Mouse (Mus musculus) inflammation-experienced regulatory T-cells, adult 6 months (primary cell): Measurements from ENCODE around the gene Fhod1. TPM values are rescaled to one million over a fixed set of nuclear protein-coding genes. Genes with fewer than 3 reads are reported as not detected.

Source experiments
- ATAC-seq: one replicate; pipeline ENCODE4 v1.8.0; 2017
- polyA plus RNA-seq, 3 experiments: library from polyadenylated mRNA; unstranded; fragments of 100-300 nt; shearing (Covaris generic); gene quantifications; one replicate each; pipeline ENCODE4 v1.2.1; 2017

Gene Fhod1
- polyA plus RNA-seq, 3 experiments from 2014 or later: 3.1 to 3.5 (median 3.2) TPM

GRCm38 (mm10) chr8:105348450-105349095 is 820 bp upstream of the Fhod1 start, which contains the start of gene Slc9a5:
Gene Slc9a5, plus strand, starts transcription at chr8:105348843.
- no peak for ATAC-seq

- ATAC-seq: no peak
Observed at GRCm38 (mm10) chr8:105346611-105347427, 934 bp downstream of the Fhod1 start.

DNA sequence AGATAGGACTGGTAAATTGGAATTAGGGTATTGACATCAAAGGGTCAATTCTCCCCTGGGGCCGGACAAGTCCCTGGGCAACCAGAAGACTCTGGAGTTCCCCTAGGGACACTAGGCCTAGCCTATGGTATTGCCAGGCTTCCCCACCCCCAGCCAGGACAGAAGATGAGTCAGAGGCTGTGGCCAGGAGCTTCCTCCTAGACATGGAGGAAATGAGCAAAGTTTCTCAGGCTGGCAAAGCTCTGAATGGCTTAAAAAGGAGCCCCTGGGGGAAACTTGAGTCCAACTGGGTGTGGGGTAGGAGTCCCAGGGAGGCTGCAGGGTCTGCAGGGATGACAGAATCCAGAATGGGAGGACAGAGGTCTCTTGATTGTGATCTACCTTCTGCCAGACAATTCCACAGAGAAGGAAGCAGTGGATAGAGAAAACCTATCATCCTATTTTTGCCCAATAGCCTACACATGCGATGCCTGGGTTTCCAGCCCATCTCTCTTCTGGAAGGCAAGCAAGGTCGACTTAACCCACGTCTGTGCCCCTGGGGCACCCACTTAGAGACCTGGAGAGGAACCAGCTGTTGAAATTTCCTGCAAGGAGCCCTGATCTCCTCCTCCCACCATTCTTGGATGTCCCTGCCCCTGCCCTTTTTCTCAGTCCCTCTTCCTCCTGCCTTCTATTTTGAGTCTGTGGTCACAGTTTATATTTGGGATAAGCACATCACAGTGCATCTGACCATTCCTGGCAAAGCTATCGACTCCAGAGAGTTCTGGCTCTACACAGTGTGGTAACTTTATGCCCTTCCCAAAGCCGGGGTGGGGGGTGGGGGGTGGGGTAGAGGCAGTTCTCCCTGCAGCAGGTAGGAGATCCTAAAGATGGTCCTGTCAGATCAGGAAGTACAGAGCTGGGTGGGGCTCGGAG is 2.4 kb downstream of the Fhod1 start:
- ATAC-seq: no peak

DNA sequence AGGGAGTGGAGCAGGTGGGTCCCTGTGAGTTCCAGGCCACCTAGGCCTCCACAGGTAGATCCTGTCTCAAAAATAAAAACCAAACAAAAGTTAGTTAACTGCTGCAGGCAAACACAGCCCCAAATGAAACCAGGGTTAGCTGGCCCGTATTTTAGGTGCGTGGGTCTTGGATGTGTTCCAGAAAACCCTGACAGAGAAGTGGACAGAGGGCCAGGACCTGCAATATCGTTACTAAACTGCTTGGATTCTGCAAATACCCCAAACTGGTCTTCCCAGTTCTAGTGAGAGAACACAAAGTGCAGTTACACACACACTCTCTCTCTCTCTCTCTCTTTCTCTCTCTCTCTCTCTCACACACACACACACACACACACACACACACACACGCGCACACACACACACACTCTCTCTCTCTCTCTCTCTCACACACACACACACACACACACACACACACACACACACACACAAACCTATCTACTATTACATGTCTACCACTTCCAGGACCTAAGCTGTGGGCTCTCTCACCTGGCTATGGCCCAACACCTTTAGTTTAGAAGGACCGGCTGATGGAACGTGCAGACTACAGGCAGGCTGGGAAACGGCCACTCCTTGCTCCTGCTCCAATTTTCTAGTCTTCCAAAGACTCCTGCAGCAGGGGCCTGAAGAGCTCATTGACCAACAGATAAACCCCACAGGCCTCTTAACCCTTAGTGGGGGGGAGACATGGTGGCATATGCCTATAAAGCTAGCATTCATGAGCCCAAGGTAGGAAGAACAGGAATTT is 3.8 kb downstream of the Fhod1 start:
- no peak for ATAC-seq

- ATAC-seq: no peak
Observed at GRCm38 (mm10) chr8:105342768-105343167, 5.0 kb downstream of the Fhod1 start.

- ATAC-seq: no peak
Observed at GRCm38 (mm10) chr8:105341399-105341798, 6.4 kb downstream of the Fhod1 start.

DNA sequence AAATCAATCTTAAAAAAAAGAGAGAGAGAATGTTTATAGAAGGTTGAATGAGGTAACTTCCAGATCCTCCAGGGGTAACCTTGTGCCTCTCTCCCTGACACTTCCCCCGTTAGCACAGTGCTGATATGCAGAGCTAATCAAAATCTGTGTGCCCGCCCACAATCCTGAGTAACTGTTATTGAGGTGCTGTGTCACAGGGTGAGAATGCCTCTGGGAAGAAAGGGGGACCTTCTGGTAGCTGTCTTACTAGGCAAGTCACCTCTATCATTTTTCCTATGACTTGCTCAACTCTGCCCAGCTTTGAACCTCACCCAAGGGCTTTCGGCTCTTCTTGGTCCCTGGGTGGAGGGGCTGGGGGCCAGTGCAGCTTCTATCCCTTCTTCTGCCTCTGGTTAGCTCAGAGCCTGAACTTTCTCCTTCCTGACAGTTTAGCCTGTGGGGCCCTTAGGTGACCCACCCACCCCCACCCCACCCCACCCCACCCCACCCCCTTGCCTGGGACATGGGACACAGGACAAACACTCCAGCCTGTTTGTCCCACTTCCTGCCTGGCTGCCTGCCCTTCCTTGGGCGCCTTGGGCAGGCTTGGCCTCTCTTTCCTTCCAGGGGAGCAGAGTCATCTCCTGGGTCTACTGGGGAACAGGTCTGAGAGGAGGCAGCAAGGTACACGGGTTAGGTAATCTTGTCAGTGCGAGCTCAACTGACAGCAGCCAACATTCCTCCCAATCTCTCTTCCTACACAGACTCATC is 7.7 kb downstream of the Fhod1 start:
- no peak for ATAC-seq

- no peak for ATAC-seq
Observed at GRCm38 (mm10) chr8:105338992-105339391, 8.8 kb downstream of the Fhod1 start.

DNA sequence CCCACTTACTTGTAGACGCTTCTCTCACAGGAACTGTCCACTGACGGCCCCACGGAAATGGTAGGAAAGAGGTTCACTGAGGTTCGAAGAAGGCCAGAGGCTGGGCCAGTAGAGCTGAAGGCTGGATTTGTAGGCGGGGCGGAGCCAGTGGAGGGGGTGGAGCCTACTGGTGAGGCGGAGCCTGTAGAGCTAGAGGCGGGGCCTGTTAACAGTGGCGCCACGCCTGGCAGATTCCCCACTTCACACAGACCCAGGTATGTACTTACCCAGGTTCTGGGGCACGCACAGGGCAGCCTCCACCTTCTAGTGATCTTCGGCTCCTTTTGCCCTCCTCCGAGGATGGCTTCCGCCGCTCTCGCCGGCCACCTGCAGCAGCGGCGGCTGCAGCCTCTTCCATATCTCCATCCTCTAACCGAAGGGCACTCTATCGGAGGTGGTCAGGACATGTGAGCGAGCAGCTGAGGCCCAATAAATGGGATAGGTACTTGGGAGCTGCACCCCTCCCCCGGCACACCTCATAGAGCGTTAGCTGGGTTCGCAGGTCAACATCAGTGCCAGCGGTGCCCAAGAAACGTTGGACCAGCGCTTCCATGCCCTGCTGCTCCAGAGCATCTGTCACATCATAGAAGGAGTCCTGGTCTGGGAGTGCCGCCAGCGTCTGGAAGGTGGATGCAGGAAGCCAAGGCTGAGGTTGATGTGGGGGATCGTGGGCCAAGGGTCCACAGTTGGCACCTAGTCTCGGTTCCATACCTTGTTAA is 11.2 kb downstream of the Fhod1 start:
- ATAC-seq: no peak

DNA sequence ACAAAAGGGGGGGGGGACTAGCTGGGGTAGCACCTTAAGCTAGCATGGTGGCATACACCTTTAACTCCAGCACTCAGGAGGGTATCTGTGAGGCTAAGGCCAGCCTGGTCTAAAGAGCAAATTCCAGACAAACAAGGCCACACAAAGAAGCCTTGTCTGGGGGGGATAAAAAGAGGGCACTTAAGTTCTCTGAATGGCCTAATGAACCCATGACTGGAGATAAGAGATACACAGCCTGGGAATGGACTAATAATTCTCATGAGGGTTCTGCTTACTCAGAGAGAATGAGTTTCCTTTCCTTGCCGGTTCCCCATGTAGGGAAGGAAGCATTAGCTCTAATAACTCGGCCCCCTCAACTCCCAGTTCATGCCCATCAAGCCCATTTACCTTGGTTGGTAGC is 15.2 kb downstream of the Fhod1 start:
- no peak for ATAC-seq

DNA sequence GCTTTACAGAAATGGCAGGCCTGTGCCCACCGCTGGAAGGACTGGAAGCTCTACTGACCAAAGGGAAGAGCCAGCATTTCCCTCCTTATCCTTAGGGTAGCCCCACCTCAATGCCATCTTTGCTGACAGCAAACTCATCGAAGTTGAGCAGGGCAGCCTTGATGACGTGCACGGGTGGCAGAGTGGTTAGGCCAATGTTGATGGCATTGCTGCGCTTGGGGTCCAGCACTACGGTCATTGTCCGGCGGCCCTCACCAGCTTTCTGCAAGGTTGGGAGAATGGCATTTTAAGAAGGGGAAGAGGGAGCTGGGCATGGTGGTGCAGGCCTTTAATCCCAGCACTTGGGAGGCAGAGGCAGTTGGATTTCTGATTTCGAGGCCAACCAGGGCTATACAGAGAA is 15.8 kb downstream of the Fhod1 start:
- no peak for ATAC-seq

GRCm38 (mm10) chr8:105331469-105331868 is 16.3 kb downstream of the Fhod1 start:
- ATAC-seq: no peak

DNA sequence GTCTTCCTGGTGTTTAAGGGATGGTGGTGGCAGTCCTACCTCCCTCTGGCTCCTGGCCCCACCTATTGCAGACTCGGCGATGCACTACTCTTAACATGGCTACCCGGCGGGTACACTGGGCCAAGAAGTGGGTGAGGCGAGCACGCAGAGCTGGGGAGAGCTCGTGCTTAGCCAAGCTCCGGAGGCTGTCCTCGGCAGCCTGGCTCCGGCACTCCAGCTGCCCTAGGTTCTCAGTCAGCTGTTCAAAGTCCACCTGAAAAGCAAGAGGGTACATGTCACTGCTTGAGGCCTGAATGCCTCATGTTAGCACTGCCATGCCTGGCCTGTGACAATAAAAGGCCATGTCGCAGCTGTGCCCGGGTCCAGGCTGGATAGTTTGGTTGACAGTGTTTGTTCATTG is 17.4 kb downstream of the Fhod1 start:
- ATAC-seq: no peak

DNA sequence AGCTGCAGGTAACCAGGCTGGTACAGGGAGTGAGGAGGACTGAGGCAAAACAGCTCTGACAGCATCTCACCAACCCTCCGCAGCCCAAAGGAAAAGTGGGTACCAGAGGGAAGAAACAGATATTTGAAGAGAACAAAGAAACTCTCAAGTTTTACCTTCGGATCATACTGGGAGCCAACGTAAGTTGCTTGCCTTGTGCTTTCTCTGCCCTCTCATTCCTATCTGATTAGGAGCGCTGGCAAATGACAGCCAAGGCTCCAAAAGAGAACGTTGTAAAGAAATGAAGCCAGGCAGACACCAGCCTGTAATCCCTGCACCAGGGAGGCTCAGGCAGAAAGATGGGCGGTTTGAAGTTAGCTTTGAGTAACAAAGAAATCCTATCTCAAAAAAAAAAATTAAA is 20.8 kb downstream of the Fhod1 start:
- ATAC-seq: no peak

GRCm38 (mm10) chr8:105326141-105326672 is 21.5 kb downstream of the Fhod1 start, which contains the start of the genes Lrrc29 and Tmem208:
Gene Lrrc29, minus strand, starts transcription at chr8:105326278.
Gene Tmem208, plus strand, starts transcription at chr8:105326354.
- peak; percentile 97 for ATAC-seq

GRCm38 (mm10) chr8:105325641-105326093 is 22.1 kb downstream of the Fhod1 start:
- no peak for ATAC-seq

- ATAC-seq: no peak
Observed at GRCm38 (mm10) chr8:105323183-105323582, 24.6 kb downstream of the Fhod1 start.

DNA sequence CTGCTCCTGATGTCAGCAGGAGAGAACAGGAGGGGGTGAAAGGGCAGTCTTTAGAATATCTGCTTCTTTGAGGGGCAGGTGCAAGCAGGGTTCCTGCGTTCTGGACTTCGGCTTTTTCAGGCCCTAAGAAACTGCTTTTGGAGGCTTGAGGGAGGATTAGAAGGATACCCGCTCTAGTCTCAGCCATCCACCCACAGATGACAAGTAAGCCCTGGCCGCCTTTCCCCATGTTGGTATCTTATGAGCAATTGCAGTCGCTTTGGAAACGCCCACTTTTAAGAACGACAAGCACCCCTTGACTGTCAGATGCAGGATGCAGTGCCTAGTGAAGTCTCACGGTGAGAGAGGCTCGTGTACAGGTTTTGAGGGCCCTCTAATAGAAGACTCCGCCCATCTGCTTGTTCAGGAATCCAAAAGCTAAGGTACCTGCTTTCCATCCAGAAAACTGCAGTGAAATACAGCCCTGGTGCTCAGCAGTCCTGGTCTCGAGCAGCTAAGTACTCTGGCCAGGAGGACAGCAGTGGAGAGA is 29.0 kb downstream of the Fhod1 start:
- no peak for ATAC-seq

- no peak for ATAC-seq
Observed at GRCm38 (mm10) chr8:105317941-105318340, 29.8 kb downstream of the Fhod1 start.
